Mouse (Mus musculus) E14TG2a.4 (cell line): ENCODE measurements around the gene Sgpp1.
"Not testable (repeated sequence)": the region's sequence is repeated elsewhere in the genome, so short reads cannot be mapped to it uniquely, and the experiment has no call there.

Experiments
- H3K27me3 ChIP-seq: 2 replicates; pipeline ENCODE4 v1.6.1; 2014; ENCODE audit warnings: low read length, control low read depth; ENCODE audit not compliant: insufficient read depth
- H3K36me3 ChIP-seq: 2 replicates; pipeline ENCODE4 v1.6.1; 2014; ENCODE audit warnings: low read length, control low read depth; ENCODE audit not compliant: insufficient read depth
- H3K4me1 ChIP-seq: replicated peaks from 2 replicates; pipeline ENCODE4 v1.6.1; 2014; ENCODE audit warnings: low read depth, low read length, control low read depth
- H3K4me3 ChIP-seq: replicated peaks from 2 replicates; pipeline ENCODE4 v1.5.1; 2014; ENCODE audit warnings: mild to moderate bottlenecking, low read length
- H3K9me3 ChIP-seq: 2 replicates; pipeline ENCODE4 v1.6.1; 2014; ENCODE audit warnings: low read length, control low read depth
- CTCF ChIP-seq: conservative IDR thresholded peaks from 2 replicates; pipeline ENCODE4 v1.5.1; 2014; ENCODE audit warnings: low read length
- NANOG ChIP-seq: IDR thresholded peaks from 2 replicates; pipeline ENCODE4 v1.6.1; 2014; ENCODE audit warnings: borderline replicate concordance, low read length, mixed read lengths
- POU5F1 ChIP-seq: IDR thresholded peaks from 2 replicates; pipeline ENCODE4 v1.6.1; 2014; ENCODE audit warnings: low read length, borderline replicate concordance

The Sgpp1 gene

DNA sequence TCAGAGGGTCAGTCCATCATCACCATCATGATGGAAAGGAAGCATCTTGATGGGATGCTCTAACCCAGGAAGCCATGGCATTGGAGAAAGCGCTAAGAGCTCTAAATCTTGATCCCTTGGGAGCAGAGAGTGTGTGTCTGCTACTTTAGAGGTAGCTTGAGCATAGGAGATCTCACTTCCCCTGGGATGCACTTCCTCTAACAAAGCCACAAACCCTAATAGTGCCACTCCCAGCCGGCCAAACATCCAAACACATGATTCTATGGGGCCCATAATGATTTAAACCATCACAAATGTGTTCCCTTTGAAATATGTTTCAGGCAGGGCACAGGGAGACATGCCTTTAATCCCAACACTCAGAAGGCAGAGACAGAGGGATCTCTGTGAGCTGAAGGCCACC, 46.5 kb downstream of the Sgpp1 start:
- Histone ChIP-seq H3K9me3 (peaks cover 6% of the 10 kb centered on the region; the same call in 1 of the 2 replicates), H3K4me3 (no peak overlapping the region), H3K27me3 (no peaks in the 10 kb centered on the region), H3K36me3 (no peaks in the 10 kb centered on the region), H3K4me1 (no peaks in the 10 kb centered on the region)
- TF ChIP-seq POU5F1, result no peak
- TF ChIP-seq NANOG, result no peak
- TF ChIP-seq CTCF, result no peak

DNA sequence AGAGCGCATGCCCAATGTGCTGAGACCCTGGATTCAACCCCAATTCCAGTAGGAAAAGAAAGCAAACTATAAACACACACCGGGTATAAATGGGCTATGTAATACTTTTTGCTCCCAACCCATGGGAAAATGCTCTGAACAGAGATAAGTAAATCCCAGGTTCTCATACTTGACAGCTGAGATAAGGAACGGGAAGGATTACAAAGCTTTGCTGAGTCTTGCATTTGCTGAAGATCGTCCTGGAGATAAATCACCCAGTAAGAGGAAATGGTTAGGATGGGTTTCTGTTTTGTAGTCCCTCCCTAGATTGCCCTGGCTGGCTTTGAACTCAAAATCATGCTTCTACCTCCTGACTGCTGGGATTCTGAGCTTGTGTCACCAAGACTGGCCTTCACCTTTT, 48.2 kb downstream of the Sgpp1 start:
- Histone ChIP-seq H3K4me1 (no peaks in the 10 kb centered on the region), H3K27me3 (no peaks in the 10 kb centered on the region), H3K9me3 (peaks cover 5% of the 10 kb centered on the region), H3K4me3 (no peak overlapping the region), H3K36me3 (no peaks in the 10 kb centered on the region)
- TF ChIP-seq CTCF (no peak), NANOG (no peak), POU5F1 (no peak)

DNA sequence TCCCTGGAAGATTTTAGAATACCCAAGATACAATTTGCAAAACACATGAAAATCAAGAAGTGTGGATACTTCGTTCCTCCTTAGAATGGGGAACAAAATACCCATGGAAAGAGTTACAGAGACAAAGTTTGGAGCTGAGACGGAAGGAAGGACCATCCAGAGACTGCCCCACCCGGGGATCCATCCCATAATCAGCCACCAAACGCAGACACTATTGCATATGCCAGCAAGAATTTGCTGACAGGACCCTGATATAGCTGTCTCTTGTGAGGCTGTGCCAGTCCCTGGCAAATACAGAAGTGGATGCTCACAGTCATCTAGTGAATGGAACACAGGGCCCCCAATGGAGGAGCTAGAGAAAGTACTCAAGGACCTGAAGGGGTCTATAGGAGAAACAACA, 51.5 kb downstream of the Sgpp1 start:
- H3K4me3 ChIP-seq, H3K36me3 ChIP-seq, H3K4me1 ChIP-seq, H3K27me3 ChIP-seq, H3K9me3 ChIP-seq: not testable (repeated sequence)

DNA sequence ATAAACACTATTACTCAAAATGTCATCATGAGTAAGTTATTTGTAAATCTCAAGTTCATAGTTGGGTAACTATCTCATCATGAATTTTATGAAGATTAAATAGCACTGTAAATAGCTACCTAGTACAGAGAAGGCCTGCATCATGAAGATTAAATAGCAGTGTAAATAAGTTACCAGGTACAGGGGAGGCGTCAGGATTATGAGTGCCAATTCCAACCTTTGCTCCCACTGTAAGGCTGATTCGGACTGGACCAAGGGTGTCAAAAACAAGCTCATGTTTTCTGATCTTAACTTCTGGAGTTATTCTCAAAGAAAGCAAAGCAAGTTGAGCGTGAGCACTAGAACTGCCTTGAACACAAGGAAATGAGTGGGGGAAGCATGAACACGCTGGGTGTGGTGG, 51.9 kb downstream of the Sgpp1 start:
- TF ChIP-seq CTCF (no peak), NANOG (no peak), POU5F1 (no peak)
- Histone ChIP-seq H3K36me3 (no peaks in the 10 kb centered on the region), H3K4me3 (no peak overlapping the region), H3K9me3 (peaks cover 5% of the 10 kb centered on the region), H3K27me3 (no peaks in the 10 kb centered on the region), H3K4me1 (0 out of 2 replicates have a peak, but pooled peaks cover 2% of the 10 kb centered on the region)

DNA sequence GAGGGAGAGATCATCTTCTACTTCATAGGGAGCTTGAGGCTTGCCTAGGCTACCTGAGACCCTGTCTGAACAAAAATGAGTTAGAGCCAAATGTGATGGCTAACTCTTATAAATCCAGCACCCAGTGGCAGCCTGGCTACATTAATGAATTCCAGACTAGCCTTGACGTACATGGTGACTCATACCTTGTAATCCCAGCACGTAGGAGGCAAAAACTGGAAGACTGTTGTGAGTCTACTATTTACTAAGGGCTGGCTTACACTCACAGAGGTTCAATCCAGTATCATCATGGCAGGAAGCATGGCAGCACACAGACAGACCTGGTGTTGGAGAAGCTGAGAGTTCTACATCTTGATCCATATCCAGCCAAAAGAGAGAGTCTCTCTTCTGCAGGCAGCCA, 52.7 kb downstream of the Sgpp1 start:
- TF ChIP-seq CTCF, result no peak
- TF ChIP-seq NANOG, result no peak
- TF ChIP-seq POU5F1, result no peak
- Histone ChIP-seq H3K9me3 (peaks cover 5% of the 10 kb centered on the region), H3K4me3 (no peak overlapping the region), H3K4me1 (0 out of 2 replicates have a peak, but pooled peaks cover 2% of the 10 kb centered on the region), H3K36me3 (no peaks in the 10 kb centered on the region), H3K27me3 (no peaks in the 10 kb centered on the region)

DNA sequence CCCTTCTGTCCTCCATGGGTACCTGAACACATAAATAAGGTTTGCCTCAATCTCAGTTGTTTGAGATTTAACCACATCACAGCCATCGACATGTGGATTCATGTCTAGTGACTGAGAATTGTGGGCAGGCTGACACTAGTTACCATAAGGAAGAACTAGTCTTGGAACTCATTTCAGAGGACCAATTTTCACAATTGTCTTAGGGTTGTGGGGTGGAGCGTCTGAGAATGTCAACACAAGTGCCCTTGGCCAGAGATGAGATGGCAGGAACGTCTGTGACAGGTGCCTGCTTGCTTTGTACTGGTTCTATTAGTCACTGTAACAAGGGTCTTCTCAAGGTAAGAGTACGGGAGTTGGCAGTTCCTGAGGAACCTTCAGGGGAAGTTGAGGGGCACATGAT, 54.4 kb downstream of the Sgpp1 start:
- no peaks in the 10 kb centered on the region for H3K27me3 ChIP-seq
- no peaks in the 10 kb centered on the region for H3K36me3 ChIP-seq
- no peak overlapping the region for H3K4me3 ChIP-seq
- no peak for TF ChIP-seq POU5F1
- TF ChIP-seq CTCF, result no peak
- TF ChIP-seq NANOG, result no peak
- peaks cover 5% of the 10 kb centered on the region; the same call in 1 of the 2 replicates for H3K4me1 ChIP-seq
- H3K9me3 ChIP-seq, result peaks cover 5% of the 10 kb centered on the region

DNA sequence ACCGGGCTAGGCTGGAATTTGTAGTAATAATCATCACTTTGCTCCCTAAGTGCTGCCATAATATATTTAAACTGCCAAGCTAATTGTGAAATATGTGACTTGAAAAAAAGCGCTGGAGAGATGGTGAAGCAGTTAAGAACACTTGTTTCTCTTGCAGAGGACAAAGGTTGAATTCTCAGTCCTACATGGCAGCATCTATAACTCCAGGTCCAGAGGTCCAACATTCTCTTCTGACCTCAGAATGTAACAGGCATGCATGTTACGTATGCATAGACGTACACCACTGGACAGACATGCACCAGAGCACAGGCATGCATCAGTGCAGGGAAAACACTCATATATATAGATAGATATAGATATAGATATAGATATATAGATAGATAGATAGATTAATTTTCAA, 57.1 kb downstream of the Sgpp1 start:
- no peak for TF ChIP-seq NANOG
- no peak for TF ChIP-seq CTCF
- no peak for TF ChIP-seq POU5F1
- Histone ChIP-seq H3K9me3 (peaks cover 5% of the 10 kb centered on the region), H3K4me1 (peaks cover 8% of the 10 kb centered on the region; the same call in 1 of the 2 replicates), H3K27me3 (no peaks in the 10 kb centered on the region), H3K36me3 (peaks cover 12% of the 10 kb centered on the region), H3K4me3 (no peak overlapping the region)

DNA sequence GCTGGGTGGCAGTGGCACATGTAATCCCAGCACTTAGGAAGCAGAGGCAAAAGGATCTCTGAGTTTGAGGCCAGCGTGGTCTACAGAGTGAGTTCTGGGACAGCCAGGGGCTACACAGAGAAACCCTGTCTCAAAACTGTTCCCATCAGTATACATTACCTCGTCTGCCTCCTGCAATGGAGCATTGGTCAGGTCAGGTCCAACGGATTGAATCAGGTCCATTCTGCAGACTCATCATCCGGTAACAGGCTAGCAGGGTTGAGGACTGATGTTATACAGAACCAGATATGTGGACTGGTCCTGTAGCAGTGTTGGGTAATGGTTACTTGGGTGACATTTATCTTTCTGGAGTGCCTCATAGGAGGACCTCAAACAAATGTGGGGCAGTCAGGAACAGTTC, 62.9 kb downstream of the Sgpp1 start:
- Histone ChIP-seq H3K4me1 (peaks cover 41% of the 10 kb centered on the region), H3K36me3 (peaks cover 36% of the 10 kb centered on the region), H3K9me3 (no peaks in the 10 kb centered on the region), H3K27me3 (no peaks in the 10 kb centered on the region), H3K4me3 (no peak overlapping the region)
- no peak for TF ChIP-seq CTCF

DNA sequence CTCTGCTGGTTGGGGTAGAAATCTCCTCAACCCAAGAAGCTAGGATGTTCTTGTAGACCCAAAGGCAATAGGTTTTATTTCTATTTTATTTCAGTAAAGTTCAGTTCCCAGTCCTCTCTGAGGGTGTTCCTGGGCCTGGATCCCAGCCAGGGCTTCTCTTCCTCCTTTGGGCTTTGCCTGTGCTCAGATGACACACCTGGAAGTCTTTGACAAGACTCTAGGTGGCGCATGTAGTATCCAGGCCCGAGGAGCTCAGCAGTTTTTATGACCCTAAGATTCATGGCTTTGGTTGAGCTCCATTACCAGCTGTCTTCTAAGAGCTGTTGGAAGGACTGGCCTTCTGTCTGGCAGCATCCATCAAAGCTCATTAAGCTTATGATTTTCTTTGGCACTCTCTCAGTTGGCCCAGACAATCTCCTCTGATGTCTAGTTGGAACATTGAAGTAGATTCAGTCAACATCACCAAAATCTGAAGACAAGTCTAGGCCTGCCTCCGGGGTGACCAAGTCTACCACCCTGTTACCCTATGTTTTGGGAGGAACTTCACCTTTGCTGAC, 63.7 kb downstream of the Sgpp1 start:
- H3K4me1 ChIP-seq, result peaks cover 47% of the 10 kb centered on the region
- no peak overlapping the region for H3K4me3 ChIP-seq
- peaks cover 40% of the 10 kb centered on the region for H3K36me3 ChIP-seq
- no peak for TF ChIP-seq NANOG
- TF ChIP-seq CTCF, result no peak
- no peak for TF ChIP-seq POU5F1
- no peaks in the 10 kb centered on the region for H3K9me3 ChIP-seq
- H3K27me3 ChIP-seq, result no peaks in the 10 kb centered on the region
